Mouse (Mus musculus): ENCODE data around the gene Traf4.

GRCm38 (mm10) chr11:78143520-78143919, 21.9 kb downstream of the Traf4 start:
- no peak for TF ChIP-seq POLR2A (IDR thresholded peaks at IDR 0.05; ENCODE audit: insufficient read depth, low read depth, low read length)
- TF ChIP-seq CTCF (IDR thresholded peaks at IDR 0.05; ENCODE audit: insufficient read depth, low read depth, low read length), result no peak
